Mouse (Mus musculus): ENCODE data around the gene Rab31. TPM values are rescaled to one million over a fixed set of nuclear protein-coding genes. Genes with fewer than 3 reads are reported as not detected.

Gene Rab31
- polyA plus RNA-seq, 2 experiments: 2.7 to 5.0 TPM

DNA sequence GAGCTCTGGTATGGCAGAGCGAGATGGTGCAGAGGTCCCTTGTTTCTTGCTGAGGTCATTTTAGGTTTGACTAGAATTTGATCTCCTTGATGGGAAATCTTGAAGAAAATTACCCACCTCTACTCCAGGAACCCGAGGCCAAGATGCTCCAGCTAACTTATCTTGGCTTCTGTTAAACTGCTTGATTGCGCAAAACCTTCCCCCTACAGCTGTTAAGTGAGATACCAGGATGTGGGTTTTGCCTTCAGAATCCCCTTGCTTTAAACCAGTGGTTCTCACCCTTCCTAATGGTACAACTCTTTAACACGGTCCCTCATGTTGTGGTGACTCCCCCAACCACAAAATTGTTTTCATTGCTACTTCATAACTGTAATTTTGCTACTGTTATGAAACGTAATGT is 60.8 kb downstream of the Rab31 start:
- WGBS (ENCODE audit: insufficient replicate concordance): 58% methylated on average over 5 of the region's 5 CpGs
- no peaks in the 10 kb centered on the region for H3K36me3 ChIP-seq (replicated peaks; ENCODE audit: control insufficient read depth, insufficient read depth, low read depth)
- H3K9ac ChIP-seq (replicated peaks): no peak overlapping the region
- no peaks in the 10 kb centered on the region for H3K4me1 ChIP-seq (replicated peaks; ENCODE audit: control insufficient read depth in 2 of 2, insufficient read depth in 2 of 2, low read length in 1 of 2)
- H3K9me3 ChIP-seq (ENCODE audit: control insufficient read depth, low read length): no peaks in the 10 kb centered on the region
- no peak overlapping the region for H3K27ac ChIP-seq
- no peak for ATAC-seq (ENCODE audit: insufficient read depth)
- no peak overlapping the region for H3K4me2 ChIP-seq (ENCODE audit: low read depth)
- no peak for TF ChIP-seq EP300 (IDR thresholded peaks at IDR 0.05; ENCODE audit: low read depth)
- TF ChIP-seq CTCF (IDR thresholded peaks at IDR 0.05; ENCODE audit: low read depth): no peak
- no peak overlapping the region for H3K4me3 ChIP-seq (ENCODE audit: insufficient read depth in 1 of 2, low read depth in 2 of 2, low read length in 2 of 2)
- no peaks in the 10 kb centered on the region for H3K27me3 ChIP-seq (ENCODE audit: control insufficient read depth, insufficient read depth, low read length)
- DNase-seq (ENCODE audit: low read depth in 3 of 3, low spot score in 3 of 3): no peak

- H3K27ac ChIP-seq: no peak overlapping the region
- 81% methylated on average over 11 of the region's 11 CpGs for WGBS (ENCODE audit: insufficient replicate concordance)
- H3K4me1 ChIP-seq (replicated peaks; ENCODE audit: control insufficient read depth in 2 of 2, insufficient read depth in 2 of 2, low read length in 1 of 2): no peaks in the 10 kb centered on the region
- TF ChIP-seq CTCF (IDR thresholded peaks at IDR 0.05; ENCODE audit: low read depth) (no peak), EP300 (IDR thresholded peaks at IDR 0.05; ENCODE audit: low read depth) (no peak)
- H3K9me3 ChIP-seq (ENCODE audit: control insufficient read depth, low read length): no peaks in the 10 kb centered on the region
- ATAC-seq (ENCODE audit: insufficient read depth) (no peak), DNase-seq (ENCODE audit: low read depth in 3 of 3, low spot score in 3 of 3) (no peak)
- H3K27me3 ChIP-seq (ENCODE audit: control insufficient read depth, insufficient read depth, low read length): no peaks in the 10 kb centered on the region
- no peak overlapping the region for H3K9ac ChIP-seq (replicated peaks)
- H3K4me3 ChIP-seq (ENCODE audit: insufficient read depth in 1 of 2, low read depth in 2 of 2, low read length in 2 of 2): no peak overlapping the region
- no peak overlapping the region for H3K4me2 ChIP-seq (ENCODE audit: low read depth)
- H3K36me3 ChIP-seq (replicated peaks; ENCODE audit: control insufficient read depth, insufficient read depth, low read depth): no peaks in the 10 kb centered on the region
Observed at GRCm38 (mm10) chr17:65710576-65710975, 62.0 kb downstream of the Rab31 start.

- DNase-seq (ENCODE audit: low read depth in 3 of 3, low spot score in 3 of 3) (no peak), ATAC-seq (ENCODE audit: insufficient read depth) (no peak)
- Histone ChIP-seq H3K4me3 (ENCODE audit: insufficient read depth in 1 of 2, low read depth in 2 of 2, low read length in 2 of 2) (no peak overlapping the region), H3K9ac (replicated peaks) (no peak overlapping the region), H3K27me3 (ENCODE audit: control insufficient read depth, insufficient read depth, low read length) (no peaks in the 10 kb centered on the region), H3K27ac (no peak overlapping the region), H3K36me3 (replicated peaks; ENCODE audit: control insufficient read depth, insufficient read depth, low read depth) (no peaks in the 10 kb centered on the region), H3K4me2 (ENCODE audit: low read depth) (no peak overlapping the region), H3K9me3 (ENCODE audit: control insufficient read depth, low read length) (no peaks in the 10 kb centered on the region), H3K4me1 (replicated peaks; ENCODE audit: control insufficient read depth in 2 of 2, insufficient read depth in 2 of 2, low read length in 1 of 2) (no peaks in the 10 kb centered on the region)
- 70% methylated on average over 5 of the region's 5 CpGs for WGBS (ENCODE audit: insufficient replicate concordance)
- peak; percentile 58 for TF ChIP-seq CTCF (IDR thresholded peaks at IDR 0.05; ENCODE audit: low read depth)
- no peak for TF ChIP-seq EP300 (IDR thresholded peaks at IDR 0.05; ENCODE audit: low read depth)
Observed at GRCm38 (mm10) chr17:65706220-65706619, 66.3 kb downstream of the Rab31 start.

DNA sequence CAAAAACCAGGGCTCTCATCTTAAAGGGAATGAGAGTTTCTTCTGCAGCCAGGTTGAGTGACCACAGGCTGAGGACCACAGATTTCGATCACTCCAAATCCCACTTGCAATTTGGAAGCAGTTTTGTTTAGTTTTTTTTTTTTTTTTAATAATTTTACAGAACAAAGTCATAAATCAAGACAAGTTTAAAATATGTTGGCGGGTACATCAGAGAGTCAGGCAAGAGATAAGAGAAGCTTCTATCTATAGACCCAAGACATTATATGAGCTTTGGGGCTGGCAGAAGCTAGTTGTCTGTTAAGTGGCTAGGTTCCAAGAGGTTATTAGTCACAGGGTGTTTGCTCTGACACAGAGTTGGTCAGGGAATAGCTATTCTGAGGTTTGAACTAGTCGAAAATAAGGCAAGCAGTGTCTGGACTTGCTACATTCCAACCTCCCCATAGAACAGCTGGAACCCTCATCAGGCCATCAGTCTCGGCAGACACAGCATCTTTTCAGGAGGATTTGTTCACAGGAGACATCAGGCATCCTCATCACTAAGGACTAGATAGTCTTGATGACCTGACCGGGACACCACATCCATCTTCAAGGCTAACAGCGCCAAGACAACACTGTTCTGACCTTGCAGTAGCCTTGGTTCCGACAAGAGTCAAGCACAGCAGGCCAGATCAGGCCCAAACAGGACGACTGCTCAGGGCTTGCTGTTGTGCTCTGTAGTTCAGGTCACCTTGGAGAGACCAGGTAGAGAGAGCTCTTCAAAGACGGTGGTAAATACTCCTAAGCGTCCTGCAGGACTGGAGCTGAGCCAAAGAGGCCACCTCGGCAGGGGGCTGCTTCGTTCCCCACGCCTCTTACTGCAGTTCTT is 68.8 kb downstream of the Rab31 start:
- H3K4me1 ChIP-seq (replicated peaks; ENCODE audit: control insufficient read depth in 2 of 2, insufficient read depth in 2 of 2, low read length in 1 of 2): no peaks in the 10 kb centered on the region
- no peak overlapping the region for H3K27ac ChIP-seq
- no peak overlapping the region for H3K9ac ChIP-seq (replicated peaks)
- H3K27me3 ChIP-seq (ENCODE audit: control insufficient read depth, insufficient read depth, low read length): no peaks in the 10 kb centered on the region
- no peak overlapping the region for H3K4me3 ChIP-seq (ENCODE audit: insufficient read depth in 1 of 2, low read depth in 2 of 2, low read length in 2 of 2)
- no peak overlapping the region for H3K4me2 ChIP-seq (ENCODE audit: low read depth)
- H3K9me3 ChIP-seq (ENCODE audit: control insufficient read depth, low read length): no peaks in the 10 kb centered on the region
- DNase-seq (ENCODE audit: low read depth in 3 of 3, low spot score in 3 of 3) (no peak), ATAC-seq (ENCODE audit: insufficient read depth) (no peak)
- TF ChIP-seq CTCF (IDR thresholded peaks at IDR 0.05; ENCODE audit: low read depth): no peak
- TF ChIP-seq EP300 (IDR thresholded peaks at IDR 0.05; ENCODE audit: low read depth): no peak
- H3K36me3 ChIP-seq (replicated peaks; ENCODE audit: control insufficient read depth, insufficient read depth, low read depth): no peaks in the 10 kb centered on the region
- WGBS (ENCODE audit: insufficient replicate concordance): 65% methylated on average over 13 of the region's 13 CpGs

- TF ChIP-seq CTCF (IDR thresholded peaks at IDR 0.05; ENCODE audit: low read depth) (no peak), EP300 (IDR thresholded peaks at IDR 0.05; ENCODE audit: low read depth) (no peak)
- WGBS (ENCODE audit: insufficient replicate concordance): 73% methylated on average over 13 of the region's 13 CpGs
- DNase-seq (ENCODE audit: low read depth in 3 of 3, low spot score in 3 of 3) (no peak), ATAC-seq (ENCODE audit: insufficient read depth) (no peak)
- H3K27ac ChIP-seq: no peak overlapping the region
- no peak overlapping the region for H3K4me2 ChIP-seq (ENCODE audit: low read depth)
- H3K27me3 ChIP-seq (ENCODE audit: control insufficient read depth, insufficient read depth, low read length): no peaks in the 10 kb centered on the region
- H3K9me3 ChIP-seq (ENCODE audit: control insufficient read depth, low read length): no peaks in the 10 kb centered on the region
- no peaks in the 10 kb centered on the region for H3K36me3 ChIP-seq (replicated peaks; ENCODE audit: control insufficient read depth, insufficient read depth, low read depth)
- no peaks in the 10 kb centered on the region for H3K4me1 ChIP-seq (replicated peaks; ENCODE audit: control insufficient read depth in 2 of 2, insufficient read depth in 2 of 2, low read length in 1 of 2)
- H3K9ac ChIP-seq (replicated peaks): no peak overlapping the region
- no peak overlapping the region for H3K4me3 ChIP-seq (ENCODE audit: insufficient read depth in 1 of 2, low read depth in 2 of 2, low read length in 2 of 2)
Observed at GRCm38 (mm10) chr17:65701797-65702566, 70.6 kb downstream of the Rab31 start.
